Mouse (Mus musculus): ENCODE data around the gene Tnfrsf18. TPM values are rescaled to one million over a fixed set of nuclear protein-coding genes. Genes with fewer than 3 reads are reported as not detected.

Tnfrsf18 gene
- 0.62 and 1.1 TPM in 2 replicates for total RNA-seq (2012; rRNA removed)

DNA sequence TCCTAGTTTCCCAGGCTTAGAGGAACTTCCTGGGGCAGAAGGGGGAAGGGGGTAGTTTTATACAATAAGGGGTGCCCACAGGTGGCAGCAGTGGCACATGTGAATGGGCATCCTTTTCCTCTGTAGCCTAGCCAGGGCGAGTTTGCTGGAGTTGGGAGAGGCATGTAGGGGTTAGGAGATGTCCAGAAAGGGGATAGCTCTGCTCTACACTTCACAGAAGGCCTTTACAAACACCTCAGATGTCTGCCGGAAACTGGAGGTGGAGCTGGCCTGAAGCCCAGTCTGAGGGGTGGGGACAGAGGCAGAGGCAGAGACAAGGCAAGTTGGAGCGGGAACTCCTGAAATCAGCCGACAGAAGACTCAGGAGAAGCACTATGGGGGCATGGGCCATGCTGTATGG, at the start of gene Tnfrsf18:
Tnfrsf18 (plus strand) TSS at position 152 of the 400 bp plus-strand sequence.
- no peak within 1 kb of the TSS for H3K27ac ChIP-seq (ENCODE audit: insufficient read depth, low read depth, low read length, poor library complexity, severe bottlenecking)
- H3K9me3 ChIP-seq (ENCODE audit: control insufficient read depth, insufficient read depth, low read depth, low read length) = no peaks in the 10 kb centered on the region
- in situ Hi-C loops (cut with MboI; ENCODE audit: low sequenced_read_pairs in 2 of 2, unreplicated experiment in 2 of 2) = no loop called here
- no peak within 1 kb of the TSS for H3K4me3 ChIP-seq (ENCODE audit: insufficient read depth in 1 of 2, low read depth in 1 of 2, low read length in 2 of 2, poor library complexity in 1 of 2, severe bottlenecking in 1 of 2)
- TF ChIP-seq CHD2 (IDR thresholded peaks at IDR 0.05; ENCODE audit: low read depth, low read length) (no peak), ZC3H11A (IDR thresholded peaks at IDR 0.05; ENCODE audit: borderline replicate concordance, low read depth, low read length) (no peak), MAFK (IDR thresholded peaks at IDR 0.05; ENCODE audit: insufficient read depth, low read depth, low read length) (no peak), ZNF384 (IDR thresholded peaks at IDR 0.05; ENCODE audit: low read depth, low read length) (no peak), HCFC1 (IDR thresholded peaks at IDR 0.05; ENCODE audit: borderline replicate concordance, insufficient read depth, low read length) (no peak)
- peaks cover 2% of the 10 kb centered on the region; the same call in 1 of the 2 replicates for H3K36me3 ChIP-seq (ENCODE audit: control insufficient read depth, insufficient read depth, low read length, poor library complexity, severe bottlenecking)
- peaks cover 0 to 6% of the 10 kb centered on the region in 2 experiments; a peak in 1 of 4 replicates for H3K4me1 ChIP-seq (ENCODE audit: control insufficient read depth in 2 of 2, insufficient read depth in 2 of 2, low read length in 2 of 2, poor library complexity in 1 of 2)
- DNase-seq (ENCODE audit: low read depth, low spot score) = no peak
- H3K9ac ChIP-seq (ENCODE audit: insufficient read depth, low read depth, low read length, poor library complexity, severe bottlenecking) = no peak within 1 kb of the TSS

DNA sequence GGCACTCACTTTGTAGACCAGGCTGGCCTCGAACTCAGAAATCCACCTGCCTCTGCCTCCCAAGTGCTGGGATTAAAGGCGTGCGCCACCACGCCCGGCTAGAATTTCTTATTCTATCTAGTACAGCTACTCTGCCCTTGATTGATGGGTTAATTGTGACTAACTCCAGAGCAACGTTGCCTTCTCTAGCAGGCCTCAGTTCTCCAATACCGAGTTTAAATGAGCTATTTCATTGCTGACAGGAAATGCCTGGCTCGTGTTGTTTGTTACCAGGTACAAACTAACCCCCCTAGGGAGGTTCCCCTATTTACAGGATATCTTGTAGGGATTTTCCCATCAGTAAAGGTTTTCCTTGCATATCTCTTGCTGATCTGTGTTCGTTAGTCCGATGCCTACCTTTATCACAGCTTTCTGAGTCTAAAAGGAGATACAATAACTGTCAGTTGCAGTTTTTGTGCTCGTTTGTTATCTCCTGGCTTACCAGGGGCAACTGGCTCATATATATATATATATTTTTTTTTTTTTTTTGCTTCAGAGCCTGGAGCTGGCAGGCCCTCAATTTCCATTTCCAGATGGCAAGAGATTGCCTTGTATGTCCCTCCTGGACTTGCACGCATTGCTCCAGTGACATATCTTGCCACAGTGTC, 44.4 kb upstream of the Tnfrsf18 start:
- Histone ChIP-seq H3K4me3 (ENCODE audit: insufficient read depth in 1 of 2, low read depth in 1 of 2, low read length in 2 of 2, poor library complexity in 1 of 2, severe bottlenecking in 1 of 2) (no peak overlapping the region), H3K4me1 (ENCODE audit: control insufficient read depth in 2 of 2, insufficient read depth in 2 of 2, low read length in 2 of 2, poor library complexity in 1 of 2) (peaks cover 0 to 3% of the 10 kb centered on the region in 2 experiments; a peak in 1 of 4 replicates), H3K9me3 (ENCODE audit: control insufficient read depth, insufficient read depth, low read depth, low read length) (no peaks in the 10 kb centered on the region), H3K9ac (ENCODE audit: insufficient read depth, low read depth, low read length, poor library complexity, severe bottlenecking) (no peak overlapping the region), H3K27ac (ENCODE audit: insufficient read depth, low read depth, low read length, poor library complexity, severe bottlenecking) (no peak overlapping the region), H3K36me3 (ENCODE audit: control insufficient read depth, insufficient read depth, low read length, poor library complexity, severe bottlenecking) (no peaks in the 10 kb centered on the region)
- in situ Hi-C loops (cut with MboI; ENCODE audit: low sequenced_read_pairs in 2 of 2, unreplicated experiment in 2 of 2) = no loop called here
- DNase-seq (ENCODE audit: low read depth, low spot score) = no peak
- TF ChIP-seq CHD2 (IDR thresholded peaks at IDR 0.05; ENCODE audit: low read depth, low read length) = no peak
- no peak for TF ChIP-seq ZNF384 (IDR thresholded peaks at IDR 0.05; ENCODE audit: low read depth, low read length)
- no peak for TF ChIP-seq ZC3H11A (IDR thresholded peaks at IDR 0.05; ENCODE audit: borderline replicate concordance, low read depth, low read length)
- TF ChIP-seq HCFC1 (IDR thresholded peaks at IDR 0.05; ENCODE audit: borderline replicate concordance, insufficient read depth, low read length) = no peak
- TF ChIP-seq MAFK (IDR thresholded peaks at IDR 0.05; ENCODE audit: insufficient read depth, low read depth, low read length) = no peak

DNA sequence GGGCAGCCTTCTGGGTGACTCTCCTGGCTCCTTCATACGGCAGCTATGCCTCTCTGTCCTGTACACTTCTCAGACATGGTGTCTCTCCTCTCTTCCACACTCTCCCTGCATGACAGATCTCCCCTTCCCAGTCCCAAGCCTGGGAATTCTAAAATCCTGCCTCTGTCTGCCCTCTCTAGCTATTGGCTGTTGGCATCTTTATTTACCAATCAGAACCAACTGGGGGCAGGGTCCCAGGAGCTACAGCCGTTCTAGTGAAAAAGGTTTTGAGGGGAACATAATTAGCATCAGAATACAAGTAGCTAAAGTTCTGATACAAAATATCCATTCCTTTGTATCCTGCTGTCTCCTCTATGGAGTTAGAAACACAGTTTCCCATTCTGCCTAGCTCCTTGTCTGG, 42.2 kb upstream of the Tnfrsf18 start:
- Histone ChIP-seq H3K4me3 (ENCODE audit: insufficient read depth in 1 of 2, low read depth in 1 of 2, low read length in 2 of 2, poor library complexity in 1 of 2, severe bottlenecking in 1 of 2) (no peak overlapping the region), H3K9me3 (ENCODE audit: control insufficient read depth, insufficient read depth, low read depth, low read length) (no peaks in the 10 kb centered on the region), H3K4me1 (ENCODE audit: control insufficient read depth in 2 of 2, insufficient read depth in 2 of 2, low read length in 2 of 2, poor library complexity in 1 of 2) (peaks cover 0 to 3% of the 10 kb centered on the region in 2 experiments; a peak in 1 of 4 replicates), H3K9ac (ENCODE audit: insufficient read depth, low read depth, low read length, poor library complexity, severe bottlenecking) (no peak overlapping the region), H3K36me3 (ENCODE audit: control insufficient read depth, insufficient read depth, low read length, poor library complexity, severe bottlenecking) (no peaks in the 10 kb centered on the region), H3K27ac (ENCODE audit: insufficient read depth, low read depth, low read length, poor library complexity, severe bottlenecking) (no peak overlapping the region)
- TF ChIP-seq HCFC1 (IDR thresholded peaks at IDR 0.05; ENCODE audit: borderline replicate concordance, insufficient read depth, low read length) (no peak), MAFK (IDR thresholded peaks at IDR 0.05; ENCODE audit: insufficient read depth, low read depth, low read length) (no peak), ZC3H11A (IDR thresholded peaks at IDR 0.05; ENCODE audit: borderline replicate concordance, low read depth, low read length) (no peak), CHD2 (IDR thresholded peaks at IDR 0.05; ENCODE audit: low read depth, low read length) (no peak), ZNF384 (IDR thresholded peaks at IDR 0.05; ENCODE audit: low read depth, low read length) (no peak)
- peak; percentile 36 for DNase-seq (ENCODE audit: low read depth, low spot score)
- in situ Hi-C loops (cut with MboI; ENCODE audit: low sequenced_read_pairs in 2 of 2, unreplicated experiment in 2 of 2) = no loop called here

DNA sequence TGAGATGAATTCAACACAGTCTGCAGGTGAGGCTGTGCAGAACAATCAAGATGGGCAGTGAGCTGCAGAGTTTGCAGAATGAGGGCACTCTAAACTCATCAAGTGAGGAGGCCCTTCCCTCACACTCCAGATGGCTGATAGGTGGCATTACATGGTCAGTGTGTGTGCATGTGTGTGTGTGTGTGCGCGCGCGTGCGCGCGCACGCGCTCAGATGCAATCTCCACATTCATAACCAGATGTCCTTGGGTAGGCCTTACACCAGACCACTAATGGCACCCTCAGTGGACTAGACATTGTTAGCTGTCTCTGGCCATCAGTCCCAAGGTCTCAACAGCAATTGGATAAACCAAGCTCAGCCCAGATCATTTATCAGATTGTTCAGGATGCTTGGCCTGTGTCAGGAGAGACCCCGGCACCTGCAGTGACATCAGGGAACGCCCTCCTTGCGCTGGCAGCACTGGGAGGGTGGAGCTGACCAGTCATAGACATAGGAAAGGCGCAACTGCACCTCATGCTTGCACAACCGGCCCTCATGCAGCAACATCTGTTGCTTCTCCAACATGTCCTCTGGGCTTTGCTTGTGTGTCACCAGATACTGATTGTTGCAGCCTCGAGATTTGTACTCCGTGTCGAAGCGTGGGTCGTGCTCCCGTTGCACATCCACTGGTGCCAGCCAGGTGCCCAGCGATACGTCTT, 34.6 kb upstream of the Tnfrsf18 start:
- Histone ChIP-seq H3K4me3 (ENCODE audit: insufficient read depth in 1 of 2, low read depth in 1 of 2, low read length in 2 of 2, poor library complexity in 1 of 2, severe bottlenecking in 1 of 2) (peak overlapping the region; percentile 88), H3K4me1 (ENCODE audit: control insufficient read depth in 2 of 2, insufficient read depth in 2 of 2, low read length in 2 of 2, poor library complexity in 1 of 2) (peaks cover 3 to 8% of the 10 kb centered on the region in 2 experiments; a peak in 3 of 4 replicates), H3K36me3 (ENCODE audit: control insufficient read depth, insufficient read depth, low read length, poor library complexity, severe bottlenecking) (peaks cover 2% of the 10 kb centered on the region; the same call in 1 of the 2 replicates), H3K9me3 (ENCODE audit: control insufficient read depth, insufficient read depth, low read depth, low read length) (no peaks in the 10 kb centered on the region), H3K9ac (ENCODE audit: insufficient read depth, low read depth, low read length, poor library complexity, severe bottlenecking) (peak overlapping the region; percentile 96), H3K27ac (ENCODE audit: insufficient read depth, low read depth, low read length, poor library complexity, severe bottlenecking) (0 out of 2 replicates have a peak overlapping the region, but pooled peaks have one; percentile 94)
- in situ Hi-C loops (cut with MboI; ENCODE audit: low sequenced_read_pairs in 2 of 2, unreplicated experiment in 2 of 2) = no loop called here
- no peak for DNase-seq (ENCODE audit: low read depth, low spot score)
- TF ChIP-seq HCFC1 (IDR thresholded peaks at IDR 0.05; ENCODE audit: borderline replicate concordance, insufficient read depth, low read length) (no peak), ZNF384 (IDR thresholded peaks at IDR 0.05; ENCODE audit: low read depth, low read length) (no peak), MAFK (IDR thresholded peaks at IDR 0.05; ENCODE audit: insufficient read depth, low read depth, low read length) (no peak), ZC3H11A (IDR thresholded peaks at IDR 0.05; ENCODE audit: borderline replicate concordance, low read depth, low read length) (no peak), CHD2 (IDR thresholded peaks at IDR 0.05; ENCODE audit: low read depth, low read length) (no peak)
